ENCODE assay signal across 11 mouse cellular contexts in the genomic region with DNA sequence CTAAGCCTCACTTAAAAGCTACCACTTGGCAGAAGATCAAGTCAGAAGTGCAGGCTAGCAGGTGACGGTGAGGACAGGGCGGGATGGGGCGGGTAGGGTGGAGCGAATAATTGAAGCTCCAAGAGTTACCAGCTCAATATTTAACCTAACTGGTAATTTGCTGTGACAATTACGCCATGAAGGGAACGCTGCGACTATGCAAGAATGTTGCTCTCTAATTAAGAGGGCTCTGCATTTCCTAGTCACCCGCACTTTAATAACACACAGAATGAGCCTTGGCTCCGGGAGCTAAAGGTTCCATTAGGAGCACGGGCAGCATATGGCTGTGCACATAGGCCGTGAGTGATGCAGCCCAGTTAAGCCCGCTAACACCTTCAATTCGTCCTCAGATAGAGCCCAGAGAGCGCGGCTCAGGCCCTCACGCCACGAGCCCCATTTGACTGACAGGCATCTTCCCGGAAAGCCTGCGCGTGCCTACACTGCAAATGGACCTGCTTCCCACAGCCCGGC. TPM values are rescaled to one million over a fixed set of nuclear protein-coding genes. Genes with fewer than 3 reads are reported as not detected.
DNase-seq lines count a peak whose midpoint lies in the region; ATAC-seq and TF ChIP-seq lines count a peak whose summit lies in the region.
"Had no signal": no experiment of that assay in that cellular context is flagged by ENCODE, and none has a peak within 500 bp of the region (broad histone marks: within the 10 kb centered on the region; RNA-seq: fewer than 3 reads in every experiment).

No protein-coding gene starts in this region.

- WGBS in heart, embryonic 13.5 days = 34% methylated on average over 21 of the region's 21 CpGs
- WGBS in heart, embryonic 16.5 days = 37% methylated on average over 21 of the region's 21 CpGs

- no peaks in the 10 kb centered on the region for H3K36me3 ChIP-seq in heart, embryonic 13.5 days
- no peaks in the 10 kb centered on the region for H3K36me3 ChIP-seq in ES-Bruce4 (ENCODE audit: control insufficient read depth, insufficient read depth, low read length, poor library complexity, severe bottlenecking)
- no peaks in the 10 kb centered on the region for H3K36me3 ChIP-seq in heart, embryonic 16.5 days (ENCODE audit: control insufficient read depth, insufficient read depth)

- TF ChIP-seq POLR2A in ES-Bruce4 (IDR thresholded peaks at IDR 0.05; ENCODE audit: insufficient read depth, low read length) = no peak

- peak overlapping the region; percentile 52 for H3K9ac ChIP-seq in heart, embryonic 13.5 days
- H3K9ac ChIP-seq in ES-Bruce4 (ENCODE audit: low read depth, poor library complexity, severe bottlenecking) = 0 out of 2 replicates have a peak overlapping the region, but pooled peaks have one; percentile 1
- peak overlapping the region; percentile 23; the same call in 1 of the 2 replicates for H3K9ac ChIP-seq in heart, embryonic 16.5 days (ENCODE audit: low read length)

- peak overlapping the region; percentile 86 for H3K27ac ChIP-seq in heart, embryonic 13.5 days (replicated peaks)
- H3K27ac ChIP-seq in ES-Bruce4 (ENCODE audit: insufficient read depth, low read length) = no peak overlapping the region
- peak overlapping the region; percentile 89 for H3K27ac ChIP-seq in heart, embryonic 16.5 days (ENCODE audit: low read length)

- no peak overlapping the region for H3K4me3 ChIP-seq in heart, embryonic 13.5 days
- no peak overlapping the region for H3K4me3 ChIP-seq in ES-Bruce4 (ENCODE audit: low read depth, low read length)
- no peak overlapping the region for H3K4me3 ChIP-seq in heart, embryonic 16.5 days (ENCODE audit: low read length)

- H3K4me1 ChIP-seq in heart, embryonic 13.5 days = peaks cover 94% of the 10 kb centered on the region
- no peaks in the 10 kb centered on the region for H3K4me1 ChIP-seq in ES-Bruce4 (ENCODE audit: control insufficient read depth, insufficient read depth, low read length)
- H3K4me1 ChIP-seq in heart, embryonic 16.5 days (ENCODE audit: control insufficient read depth, insufficient read depth, low read length) = peaks cover 59% of the 10 kb centered on the region

- DNase-seq in heart, adult 8-10 months (ENCODE audit: low spot score) = no peak
- DNase-seq in kidney, postnatal 25 days = peak; percentile 43 to 66
- DNase-seq in adrenal gland, adult 2 months = no peak
- no peak for DNase-seq in cerebellum, adult 18-20 months
- DNase-seq: cerebellum, postnatal 10 days; gastrocnemius, postnatal 36 days; lung, postnatal 36 days had no signal

- H3K4me2 ChIP-seq in heart, embryonic 13.5 days = peak overlapping the region; percentile 46
- H3K4me2 ChIP-seq in heart, embryonic 16.5 days (ENCODE audit: low read depth, low read length) = peak overlapping the region; percentile 43; the same call in 1 of the 2 replicates

- no peaks in the 10 kb centered on the region for H3K9me3 ChIP-seq in heart, embryonic 13.5 days
- no peaks in the 10 kb centered on the region for H3K9me3 ChIP-seq in ES-Bruce4 (replicated peaks; ENCODE audit: control insufficient read depth, insufficient read depth, low read length, poor library complexity, severe bottlenecking)
- H3K9me3 ChIP-seq in heart, embryonic 16.5 days (replicated peaks; ENCODE audit: control insufficient read depth, low read length) = no peaks in the 10 kb centered on the region

- peaks cover 30% of the 10 kb centered on the region for H3K27me3 ChIP-seq in heart, embryonic 13.5 days (replicated peaks)
- no peaks in the 10 kb centered on the region for H3K27me3 ChIP-seq in ES-Bruce4 (ENCODE audit: control insufficient read depth, insufficient read depth, low read length, poor library complexity, severe bottlenecking)
- no peaks in the 10 kb centered on the region for H3K27me3 ChIP-seq in heart, embryonic 16.5 days (ENCODE audit: control insufficient read depth, insufficient read depth, low read length)

- ATAC-seq in heart, embryonic 13.5 days (ENCODE audit: extremely low read depth, insufficient number of reproducible peaks, low FRiP score, low TSS enrichment) = no peak
- no peak for ATAC-seq in heart, embryonic 16.5 days (replicated peaks; ENCODE audit: extremely low read depth, insufficient read depth, low FRiP score)
- ATAC-seq in CD4-positive, CD25-positive, alpha-beta regulatory T cell, adult 4 months = no peak

- no peak for TF ChIP-seq CTCF in ES-Bruce4 (IDR thresholded peaks at IDR 0.05; ENCODE audit: low read depth, low read length)

- TF ChIP-seq EP300 in ES-Bruce4 (IDR thresholded peaks at IDR 0.05; ENCODE audit: insufficient read depth, low read depth, low read length) = no peak

RNA-seq across cellular contexts. Expression of a gene that starts 54.2 kb away (rescaled TPM):
- 85.8 and 88.4 TPM in 2 replicates for polyA plus RNA-seq in heart, embryonic 13.5 days (2015; fragmentation: Nextera tagmentation; extraction: Ambion mirVana)
- total RNA-seq in heart, adult 8-10 months (2022) = 10 to 100 TPM; 62.6 to 69.4 (median 67.4) TPM
- polyA plus RNA-seq in ES-Bruce4 (2011; ENCODE audit: insufficient read depth, insufficient read length, low read depth, missing spikeins) = 127 and 155 TPM in 2 replicates
- 95.1 and 96.0 TPM in 2 replicates for polyA plus RNA-seq in heart, embryonic 16.5 days (2015; fragmentation: Nextera tagmentation; extraction: Ambion mirVana)
- 100 to 1,000 TPM; 214 to 322 TPM for polyA plus RNA-seq in CD4-positive, CD25-positive, alpha-beta regulatory T cell, adult 4 months (2017; shearing (Covaris generic))
- total RNA-seq in adrenal gland, adult 2 months (2021) = 10 to 100 TPM; 35.6 to 54.9 TPM
- polyA plus RNA-seq in adrenal gland, adult 2 months (2012; rRNA removed) = 11.8 and 16.4 TPM in 2 replicates

RNA-seq across cellular contexts. Expression of a gene that starts 54.3 kb away (rescaled TPM):
- polyA plus RNA-seq in heart, embryonic 13.5 days (2015; fragmentation: Nextera tagmentation; extraction: Ambion mirVana) = 12.9 and 13.1 TPM in 2 replicates
- total RNA-seq in heart, adult 8-10 months (2022) = 10 to 100 TPM in 1 of 4 experiments, 1 to 10 TPM in 3; 5.7 to 10.1 (median 8.3) TPM
- polyA plus RNA-seq in ES-Bruce4 (2011; ENCODE audit: insufficient read depth, insufficient read length, low read depth, missing spikeins) = 9.1 and 11.2 TPM in 2 replicates
- polyA plus RNA-seq in heart, embryonic 16.5 days (2015; fragmentation: Nextera tagmentation; extraction: Ambion mirVana) = 13.8 and 16.3 TPM in 2 replicates
- 10 to 100 TPM; 21.2 to 31.7 TPM for polyA plus RNA-seq in CD4-positive, CD25-positive, alpha-beta regulatory T cell, adult 4 months (2017; shearing (Covaris generic))
- total RNA-seq in adrenal gland, adult 2 months (2021) = 10 to 100 TPM in 1 of 2 experiments, 1 to 10 TPM in 1; 5.2 to 12.5 TPM
- 6.3 and 6.8 TPM in 2 replicates for polyA plus RNA-seq in adrenal gland, adult 2 months (2012; rRNA removed)

Comparison
In these comparisons a context has a peak if more than half of its experiments do, and no peak if none do; other contexts are left out.
1. H3K9ac ChIP-seq: peak in every context shown above with its lines; median percentile 52 in heart, embryonic 13.5 days; 23 in heart, embryonic 16.5 days; 1 in ES-Bruce4.
2. DNase-seq: peak in kidney, postnatal 25 days (2 of 2); none in heart, adult 8-10 months (single experiment), adrenal gland, adult 2 months (single experiment) and cerebellum, adult 18-20 months (0 of 2).